Mouse (Mus musculus) left cerebral cortex, adult 11 months (tissue): ENCODE data around the gene Ccsap.
"Not testable (repeated sequence)": the region's sequence is repeated elsewhere in the genome, so short reads cannot be mapped to it uniquely, and the experiment has no call there.

Experiments used
- DNase-seq: peaks from one replicate; pipeline ENCODE4 v3.0.0; 2022; ENCODE audit warnings: low spot score

The Ccsap gene

GRCm38 (mm10) chr8:123836354-123836753 lies 23.7 kb downstream of the Ccsap start:
- DNase-seq: no peak

- DNase-seq: no peak
Measured at GRCm38 (mm10) chr8:123835451-123835850, 24.6 kb downstream of the Ccsap start.

- no peak for DNase-seq
Measured at GRCm38 (mm10) chr8:123832757-123833156, 27.3 kb downstream of the Ccsap start.

- DNase-seq: no peak
Measured at GRCm38 (mm10) chr8:123827523-123827922, 32.5 kb downstream of the Ccsap start.

GRCm38 (mm10) chr8:123826758-123827157 lies 33.3 kb downstream of the Ccsap start:
- no peak for DNase-seq

DNA sequence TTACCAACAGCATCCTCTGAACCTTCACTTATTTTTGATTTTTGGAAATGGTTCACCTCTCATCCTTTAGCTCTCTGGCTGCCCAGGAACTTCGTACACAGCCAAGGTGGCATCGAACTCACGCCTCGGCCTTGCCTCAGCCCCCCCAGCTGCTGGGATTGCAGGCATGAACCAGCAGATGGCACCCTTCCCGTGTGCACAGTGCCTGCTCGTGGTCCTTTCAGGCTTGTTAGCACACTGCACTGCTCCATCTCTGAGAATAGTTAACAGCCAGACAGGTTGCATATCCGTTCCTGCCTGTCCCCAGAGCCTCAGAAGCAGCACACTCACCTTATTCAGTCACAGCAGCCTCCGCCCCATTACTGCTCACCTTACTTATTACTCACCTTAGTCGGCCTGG lies 34.0 kb downstream of the Ccsap start:
- DNase-seq: no peak

- DNase-seq: no peak
Measured at GRCm38 (mm10) chr8:123823532-123824123, 36.4 kb downstream of the Ccsap start.

DNA sequence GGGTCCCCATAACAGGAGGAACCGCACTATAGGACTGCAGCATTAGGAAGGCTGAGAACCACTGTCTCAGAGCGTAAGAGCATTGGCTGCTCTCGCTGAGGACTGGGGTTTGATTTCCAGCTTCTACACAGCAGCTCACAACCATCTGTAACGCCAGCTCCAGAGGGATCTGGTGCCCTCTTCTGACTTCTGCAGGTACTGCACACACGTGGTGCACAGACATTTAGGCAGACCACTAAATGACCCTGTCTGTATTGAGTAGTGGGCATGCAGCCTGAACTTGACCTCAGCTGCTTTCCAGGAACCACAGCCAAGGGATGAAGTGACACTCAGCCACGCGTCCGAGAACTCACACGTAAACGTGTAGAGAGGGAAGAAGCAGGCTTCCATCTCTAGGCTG lies 36.9 kb downstream of the Ccsap start:
- DNase-seq: no peak

DNA sequence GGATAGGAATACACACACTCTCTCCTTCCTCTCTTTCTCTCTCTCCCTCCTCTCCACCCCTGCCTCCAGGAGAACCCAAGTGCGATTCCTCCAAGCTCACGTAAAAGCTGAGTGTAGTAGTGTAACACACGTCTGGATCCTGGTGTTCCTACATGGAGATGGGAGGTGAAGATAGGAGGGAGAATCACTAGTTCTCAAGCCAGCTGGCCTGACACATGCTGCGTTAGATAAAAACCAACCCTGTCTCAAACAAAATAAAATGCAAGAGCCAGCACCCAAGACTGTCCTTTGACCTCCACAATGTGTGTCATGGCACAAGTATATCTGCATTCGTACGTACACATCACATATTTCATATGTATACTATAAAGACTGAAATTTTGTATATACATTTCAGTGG lies 39.2 kb downstream of the Ccsap start:
- no peak for DNase-seq

DNA sequence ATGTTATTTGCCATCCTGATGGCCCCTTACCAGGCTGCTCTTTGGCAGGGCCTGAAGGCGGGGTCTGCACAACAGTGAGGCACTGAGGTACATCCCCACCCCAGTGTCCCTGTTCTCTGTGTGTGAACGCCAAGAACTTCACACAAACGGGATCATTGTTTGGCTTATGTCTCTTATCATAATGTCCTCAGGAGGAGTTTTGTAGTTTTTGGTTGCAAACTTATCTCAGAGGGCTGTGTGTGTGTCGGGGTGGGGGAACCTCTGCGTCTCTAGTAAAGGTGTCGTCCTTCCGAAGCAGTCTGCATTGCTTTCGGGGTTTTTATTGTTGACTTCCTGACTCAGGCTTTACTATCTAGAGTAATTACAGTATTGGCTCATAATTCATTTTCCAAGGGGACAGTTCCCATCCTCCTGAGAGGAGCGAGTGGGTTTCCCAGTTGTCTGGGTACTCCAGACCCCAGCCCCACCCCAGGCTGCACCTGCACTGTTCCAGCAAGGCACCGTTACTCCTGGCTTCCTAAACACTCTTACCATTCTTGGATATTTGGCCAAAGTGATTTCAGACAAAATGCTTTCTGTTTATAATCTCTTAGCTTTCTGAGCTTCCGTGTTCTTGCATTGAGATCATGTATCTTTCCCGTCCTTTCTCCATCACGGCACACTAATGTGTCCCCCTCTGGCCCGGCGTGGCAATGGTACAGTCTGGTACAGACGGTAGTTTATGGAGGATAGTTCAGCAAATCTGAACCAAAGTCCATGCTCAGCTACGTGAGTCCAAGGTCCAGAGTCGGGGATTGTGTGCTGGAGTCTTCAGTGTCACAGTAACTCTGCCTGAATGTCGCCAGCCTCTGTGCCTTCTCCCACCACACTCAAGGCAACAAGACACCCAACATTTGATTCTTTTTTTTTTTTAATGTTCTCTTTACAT lies 40.1 kb downstream of the Ccsap start:
- DNase-seq: no peak

DNA sequence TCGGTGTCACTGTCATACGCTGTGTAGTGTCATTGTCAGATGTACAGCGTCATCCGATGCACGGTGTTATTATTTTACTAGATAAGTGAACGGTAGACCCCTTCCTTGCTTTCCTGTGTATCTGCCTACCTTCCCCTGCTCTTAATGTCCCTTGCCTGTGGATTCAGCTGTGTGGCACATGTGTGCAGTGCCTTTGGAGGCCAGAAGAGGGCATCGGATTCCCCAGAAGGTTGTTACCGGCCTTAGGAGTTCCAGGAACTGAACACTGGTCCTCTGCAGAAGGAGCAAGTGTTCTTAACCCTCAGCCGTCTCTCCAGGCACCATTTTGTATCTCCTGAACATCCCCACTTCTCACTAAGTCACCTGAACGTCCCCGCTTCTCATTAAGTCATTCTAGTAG lies 42.3 kb downstream of the Ccsap start:
- no peak for DNase-seq

- no peak for DNase-seq
Measured at GRCm38 (mm10) chr8:123816939-123817338, 43.1 kb downstream of the Ccsap start.

GRCm38 (mm10) chr8:123815325-123815724 lies 44.7 kb downstream of the Ccsap start:
- no peak for DNase-seq

DNA sequence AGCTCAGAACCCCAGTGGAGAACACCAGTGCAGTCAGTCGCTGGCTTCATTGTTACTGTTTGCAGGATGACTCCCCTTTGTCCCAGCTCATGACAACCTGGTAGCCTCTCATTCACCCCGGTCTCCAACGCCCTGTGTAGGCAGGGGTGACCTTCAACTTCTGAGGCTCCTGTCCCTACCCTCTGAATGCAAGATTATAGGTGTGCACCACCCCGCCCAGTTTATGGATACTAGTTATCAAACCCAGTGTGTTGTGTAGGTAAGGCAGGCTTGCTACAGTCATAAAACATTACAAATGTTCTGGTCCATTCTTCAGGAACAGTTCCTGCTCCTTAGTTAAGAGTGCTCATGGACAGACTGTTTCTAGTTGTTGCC lies 46.1 kb downstream of the Ccsap start:
- DNase-seq: no peak

- DNase-seq: no peak
Measured at GRCm38 (mm10) chr8:123813173-123813891, 46.7 kb downstream of the Ccsap start.

DNA sequence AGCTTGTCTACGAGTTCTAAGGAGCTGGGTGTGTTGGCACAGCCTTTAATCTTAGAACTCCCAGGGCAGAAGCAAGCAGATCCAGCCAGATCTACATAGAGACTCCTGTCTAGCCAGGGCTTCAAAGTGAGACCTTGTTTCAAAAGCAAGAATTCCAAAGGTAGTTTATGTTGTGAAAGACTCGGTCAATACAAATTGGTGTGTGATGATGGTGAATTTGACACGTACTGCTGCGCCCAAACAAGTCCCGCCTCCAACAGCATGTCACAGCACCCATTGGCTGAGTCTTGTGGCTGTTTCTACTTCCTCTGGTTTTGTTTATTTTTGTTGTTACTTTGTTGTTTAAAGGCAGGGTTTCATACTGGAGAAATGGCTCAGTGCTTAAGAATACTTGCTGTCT lies 47.8 kb downstream of the Ccsap start:
- no peak for DNase-seq

- not testable (repeated sequence) for DNase-seq
Measured at GRCm38 (mm10) chr8:123809342-123809741, 50.7 kb downstream of the Ccsap start.

- no peak for DNase-seq
Measured at GRCm38 (mm10) chr8:123808671-123809070, 51.3 kb downstream of the Ccsap start.

DNA sequence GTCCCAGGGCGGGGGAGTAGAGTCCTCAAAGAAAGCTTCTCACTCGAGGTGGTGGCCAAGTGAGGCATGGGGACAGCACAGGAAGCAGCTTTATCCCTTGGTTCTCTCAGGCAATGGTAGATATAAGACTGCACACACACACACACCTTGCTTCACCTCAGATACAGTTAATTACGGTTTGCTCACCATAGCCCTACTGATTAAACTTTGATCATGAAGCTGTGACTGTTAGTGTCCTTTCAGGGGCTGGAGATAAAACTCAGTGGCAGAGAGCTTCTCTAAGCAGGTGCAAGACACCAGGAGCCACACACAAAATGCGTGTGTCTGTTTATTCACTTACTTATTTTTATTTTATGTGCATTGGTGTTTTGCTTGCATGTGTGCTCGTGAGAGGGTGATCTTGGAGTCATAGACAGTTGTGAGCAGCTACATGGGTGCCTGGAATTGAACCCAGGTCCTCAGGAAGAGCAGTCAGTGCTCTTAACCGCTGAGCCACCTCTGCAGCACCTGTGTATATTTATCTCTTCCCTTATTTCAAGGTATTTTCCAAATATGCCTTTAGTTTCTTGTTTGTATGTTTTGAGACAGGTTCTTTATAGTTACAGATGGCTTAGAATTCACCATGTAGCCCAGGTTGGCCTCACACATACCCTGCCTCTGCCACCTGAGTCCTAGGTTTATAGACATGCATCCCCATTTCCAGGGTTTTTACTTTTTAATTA lies 52.0 kb downstream of the Ccsap start:
- DNase-seq: no peak

- no peak for DNase-seq
Measured at GRCm38 (mm10) chr8:123807024-123807431, 53.0 kb downstream of the Ccsap start.

- DNase-seq: no peak
Measured at GRCm38 (mm10) chr8:123806374-123806935, 53.6 kb downstream of the Ccsap start.
